Mouse (Mus musculus) ES-E14 (cell line): ENCODE results near the gene Tfam.

Experiments
- HCFC1 ChIP-seq: IDR thresholded peaks from 2 replicates; pipeline ENCODE4 v1.6.1; 2012; ENCODE audit warnings: low read length, inconsistent platforms, borderline replicate concordance; ENCODE audit not compliant: insufficient read depth
- MAFK ChIP-seq: IDR thresholded peaks from 2 replicates; pipeline ENCODE4 v1.6.1; 2014; ENCODE audit warnings: mild to moderate bottlenecking, low read depth, low read length, inconsistent platforms; ENCODE audit not compliant: insufficient read depth

GRCm38 (mm10) chr10:71237516-71238239 lies 402 bp downstream of the Tfam start:
- TF ChIP-seq HCFC1 (peak; percentile 42), MAFK (no peak)
